8 mouse cellular contexts compared by ENCODE assay signal in genomic region chr17:84186451-84187202, GRCm38 (mm10). TPM values are rescaled to one million over a fixed set of nuclear protein-coding genes. Genes with fewer than 3 reads are reported as not detected.
DNase-seq lines count a peak whose midpoint lies in the region; ATAC-seq and TF ChIP-seq lines count a peak whose summit lies in the region.

No protein-coding gene starts in this region.

- no peaks in the 10 kb centered on the region for H3K9me3 ChIP-seq in intestine, embryonic 15.5 days
- no peaks in the 10 kb centered on the region for H3K9me3 ChIP-seq in liver, embryonic 16.5 days (replicated peaks; ENCODE audit: control insufficient read depth, low read length)

- TF ChIP-seq POLR2A in olfactory bulb, adult 2 months (IDR thresholded peaks at IDR 0.05; ENCODE audit: insufficient read depth, low read depth, low read length), result no peak

- peak overlapping the region; percentile 97 for H3K27ac ChIP-seq in intestine, embryonic 15.5 days
- H3K27ac ChIP-seq in liver, embryonic 16.5 days (ENCODE audit: low read length), result peak overlapping the region; percentile 90
- H3K27ac ChIP-seq in olfactory bulb, adult 2 months (ENCODE audit: insufficient read depth, low read depth, low read length), result peak overlapping the region; percentile 5

- peak overlapping the region; percentile 77 for H3K4me3 ChIP-seq in intestine, embryonic 15.5 days (replicated peaks)
- peak overlapping the region; percentile 82 for H3K4me3 ChIP-seq in liver, embryonic 16.5 days (ENCODE audit: low read depth, low read length)
- peak overlapping the region; percentile 53 for H3K4me3 ChIP-seq in olfactory bulb, adult 2 months (ENCODE audit: insufficient read depth, low read depth, low read length)

- no peak for TF ChIP-seq CTCF in olfactory bulb, adult 2 months (IDR thresholded peaks at IDR 0.05; ENCODE audit: insufficient read depth, low read depth, low read length)

- H3K36me3 ChIP-seq in intestine, embryonic 15.5 days, result no peaks in the 10 kb centered on the region
- no peaks in the 10 kb centered on the region; the same call in 1 of the 2 replicates for H3K36me3 ChIP-seq in liver, embryonic 16.5 days (ENCODE audit: control insufficient read depth, insufficient read depth)

- peak overlapping the region; percentile 67 for H3K4me2 ChIP-seq in intestine, embryonic 15.5 days (replicated peaks)
- H3K4me2 ChIP-seq in liver, embryonic 16.5 days (ENCODE audit: low read depth, low read length), result peak overlapping the region; percentile 97

- no peak for ATAC-seq in intestine, embryonic 15.5 days
- no peak for ATAC-seq in liver, embryonic 16.5 days (ENCODE audit: low read depth)

- no peaks in the 10 kb centered on the region for H3K27me3 ChIP-seq in intestine, embryonic 15.5 days (replicated peaks)
- no peaks in the 10 kb centered on the region for H3K27me3 ChIP-seq in liver, embryonic 16.5 days (ENCODE audit: control insufficient read depth, insufficient read depth, low read depth, low read length)

- H3K4me1 ChIP-seq in intestine, embryonic 15.5 days (replicated peaks), result peaks cover 43% of the 10 kb centered on the region
- H3K4me1 ChIP-seq in liver, embryonic 16.5 days (ENCODE audit: control insufficient read depth, low read depth, low read length), result peaks cover 50% of the 10 kb centered on the region
- peaks cover 23% of the 10 kb centered on the region for H3K4me1 ChIP-seq in olfactory bulb, adult 2 months (ENCODE audit: control insufficient read depth, insufficient read depth, low read length)

- H3K9ac ChIP-seq in intestine, embryonic 15.5 days, result peak overlapping the region; percentile 99
- peak overlapping the region; percentile 90 for H3K9ac ChIP-seq in liver, embryonic 16.5 days (ENCODE audit: low read depth, low read length)

- WGBS in intestine, embryonic 15.5 days, result under 1% methylated on average over 80 of the region's 80 CpGs
- WGBS in liver, embryonic 16.5 days (ENCODE audit: insufficient replicate concordance), result under 1% methylated on average over 80 of the region's 80 CpGs
- 3% methylated on average over 80 of the region's 80 CpGs for WGBS in olfactory bulb, adult 2 months

- peak; percentile 31 to 33 for DNase-seq in cerebellum, postnatal 14 days
- DNase-seq in cerebellum, adult 9-10 months, result no peak
- DNase-seq in adrenal gland, postnatal 36 days, result peak; percentile 61 to 68
- peak; percentile 57 for DNase-seq in gastrocnemius, postnatal 10 days
- peak; percentile 51 for DNase-seq in urinary bladder, postnatal 25 days (ENCODE audit: low spot score)

RNA-seq across cellular contexts. Expression of gene Zfp36l2, which starts 1.1 kb away (rescaled TPM):
- total RNA-seq in adrenal gland, postnatal 36 days (2021), result 10 to 100 TPM; 71.6 to 77.9 TPM
- 10 to 100 TPM; 26.2 to 32.6 TPM for total RNA-seq in gastrocnemius, postnatal 10 days (2021)
- polyA plus RNA-seq in intestine, embryonic 15.5 days (2015; fragmentation: Nextera tagmentation; extraction: Ambion mirVana), result 23.2 and 29.7 TPM in 2 replicates
- 4.6 and 4.7 TPM in 2 replicates for polyA plus RNA-seq in liver, embryonic 16.5 days (2015; fragmentation: Nextera tagmentation; extraction: Ambion mirVana)
- polyA plus RNA-seq in olfactory bulb, adult 2 months (2012; ENCODE audit: insufficient read depth, insufficient read length, low replicate concordance, missing spikeins), result not detected in 2 replicates

Comparison
In these comparisons a context has a peak if more than half of its experiments do, and no peak if none do; other contexts are left out.
1. H3K27ac ChIP-seq: peak in every context shown above with its lines; median percentile 97 in intestine, embryonic 15.5 days; 90 in liver, embryonic 16.5 days; 5 in olfactory bulb, adult 2 months.